Mouse (Mus musculus): ENCODE data around the gene Tnfsf14.

Tnfsf14 gene

GRCm38 (mm10) chr17:57194041-57194507 lies at the start of gene Tnfsf14:
Gene Tnfsf14 (minus strand): TSS chr17:57194177.
- DNase-seq (ENCODE audit: low spot score in 2 of 2), result no peak

GRCm38 (mm10) chr17:57237181-57237580 lies 43.2 kb upstream of the Tnfsf14 start:
- DNase-seq (ENCODE audit: low spot score in 2 of 2), result no peak

DNA sequence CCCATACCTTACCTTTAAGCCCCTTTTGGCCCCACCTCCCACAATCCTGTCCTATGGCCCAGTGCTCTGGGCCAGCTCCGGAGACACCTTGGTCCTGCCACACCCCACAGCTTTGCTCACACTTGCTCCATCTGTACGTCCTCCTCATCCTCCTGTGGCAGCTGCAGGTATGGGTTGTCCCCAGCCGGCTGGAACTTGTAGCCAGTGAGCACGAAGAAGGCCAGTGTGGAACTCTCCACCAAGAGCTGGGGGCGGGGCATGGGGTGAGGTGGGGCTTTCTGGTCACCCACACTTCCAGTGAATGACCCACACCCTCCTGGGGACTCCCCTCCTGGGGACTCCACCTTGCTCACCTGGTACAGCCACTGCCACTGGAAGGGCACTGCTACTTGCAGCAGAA lies 41.8 kb upstream of the Tnfsf14 start:
- no peak for DNase-seq (ENCODE audit: low spot score in 2 of 2)

GRCm38 (mm10) chr17:57234254-57234928 lies 40.4 kb upstream of the Tnfsf14 start:
- no peak for DNase-seq (ENCODE audit: low spot score in 2 of 2)

- DNase-seq (ENCODE audit: low spot score in 2 of 2), result no peak
Observed at GRCm38 (mm10) chr17:57233038-57233437, 39.1 kb upstream of the Tnfsf14 start.

- no peak for DNase-seq (ENCODE audit: low spot score in 2 of 2)
Observed at GRCm38 (mm10) chr17:57232200-57232599, 38.2 kb upstream of the Tnfsf14 start.

- no peak for DNase-seq (ENCODE audit: low spot score in 2 of 2)
Observed at GRCm38 (mm10) chr17:57231321-57231771, 37.4 kb upstream of the Tnfsf14 start.

DNA sequence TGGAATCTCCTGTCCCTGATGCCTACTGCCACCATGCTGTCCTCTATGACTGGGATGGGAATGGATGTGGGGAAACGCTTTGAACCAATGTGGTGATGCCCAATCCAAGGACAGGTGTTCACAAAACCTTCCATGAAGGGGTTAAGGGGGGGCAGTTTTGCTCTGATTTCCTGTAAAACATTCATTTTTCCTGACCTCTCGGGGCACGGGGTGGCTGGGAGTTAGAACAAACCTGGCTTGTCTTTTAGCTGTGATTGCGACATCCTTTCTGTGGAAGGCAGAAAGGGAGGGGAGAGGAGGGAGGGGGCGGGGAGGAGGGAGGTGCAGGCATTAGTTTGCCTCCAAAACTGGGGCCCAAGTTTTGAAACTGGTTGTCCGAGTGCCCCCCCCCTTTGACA lies 36.8 kb upstream of the Tnfsf14 start:
- DNase-seq (ENCODE audit: low spot score in 2 of 2), result no peak

DNA sequence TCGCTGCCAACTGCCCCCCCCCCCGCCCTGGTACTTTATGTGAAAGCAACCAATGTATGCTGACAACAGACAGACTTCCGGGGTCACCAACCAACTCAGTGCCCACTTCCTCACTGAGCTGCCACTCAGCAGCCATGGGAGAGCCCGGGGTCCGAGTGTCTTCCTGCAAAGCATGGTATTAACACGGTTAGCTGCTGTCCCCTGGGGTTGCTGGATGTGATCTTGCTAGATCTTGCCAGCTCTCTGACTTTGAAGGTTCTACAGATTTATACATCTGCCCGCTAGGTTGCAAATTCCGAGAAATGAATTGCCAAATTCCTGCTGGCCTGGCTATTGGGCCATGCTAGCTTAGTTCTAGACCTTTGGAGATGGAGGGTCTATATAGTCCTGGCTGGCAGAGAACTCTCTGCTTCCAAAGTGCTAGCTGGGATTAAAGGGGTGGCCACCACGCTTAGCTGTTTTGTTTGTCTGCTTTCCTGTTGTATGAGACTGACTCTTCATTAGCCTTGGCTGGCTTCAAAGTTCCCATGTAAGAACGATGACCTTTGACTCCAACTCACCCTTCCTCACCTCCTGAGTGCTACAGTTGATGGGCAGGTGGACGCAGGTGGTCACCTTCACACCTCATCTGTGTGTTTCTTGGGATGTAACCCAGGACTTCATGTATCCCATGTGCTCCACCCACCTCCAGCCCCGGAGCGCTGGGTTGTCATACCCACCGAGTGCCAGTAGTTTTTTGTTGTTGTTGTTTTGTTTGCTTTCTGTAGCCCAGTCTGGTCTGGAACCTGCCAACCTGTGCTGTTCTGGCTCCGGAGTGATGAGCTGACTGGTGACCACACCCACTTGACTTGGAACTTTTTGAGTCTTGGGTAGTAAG lies 36.1 kb upstream of the Tnfsf14 start:
- DNase-seq (ENCODE audit: low spot score in 2 of 2), result no peak

- DNase-seq (ENCODE audit: low spot score in 2 of 2), result no peak
Observed at GRCm38 (mm10) chr17:57228873-57229272, 34.9 kb upstream of the Tnfsf14 start.

DNA sequence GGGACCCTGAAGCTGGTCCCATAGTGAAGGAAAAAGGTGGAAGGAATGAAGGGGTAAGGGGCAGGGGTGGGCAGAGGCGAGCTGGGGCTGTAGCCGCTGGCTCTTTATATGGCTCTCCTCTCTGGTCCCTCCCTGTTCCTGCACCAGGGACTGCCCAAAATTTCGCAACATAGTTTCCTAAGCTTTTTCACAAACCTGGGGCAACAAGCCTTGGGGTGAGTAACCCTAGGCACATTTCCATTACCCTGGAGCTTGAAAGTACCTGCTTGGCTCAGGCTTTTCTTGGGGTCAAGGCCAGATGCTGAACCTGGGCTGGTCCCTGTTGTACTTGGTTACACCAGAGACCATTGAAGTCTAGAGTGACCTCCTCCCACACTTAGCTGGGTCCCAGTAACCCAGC lies 34.0 kb upstream of the Tnfsf14 start, which contains the start of gene C3:
Gene C3 (minus strand): TSS at position 123 of the 400 bp plus-strand sequence.
- DNase-seq (ENCODE audit: low spot score in 2 of 2), result no peak

GRCm38 (mm10) chr17:57227468-57227867 lies 33.5 kb upstream of the Tnfsf14 start:
- no peak for DNase-seq (ENCODE audit: low spot score in 2 of 2)

- DNase-seq (ENCODE audit: low spot score in 2 of 2), result no peak
Observed at GRCm38 (mm10) chr17:57223313-57223712, 29.3 kb upstream of the Tnfsf14 start.

- DNase-seq (ENCODE audit: low spot score in 2 of 2), result no peak
Observed at GRCm38 (mm10) chr17:57221911-57222310, 27.9 kb upstream of the Tnfsf14 start.

- peak in 1 of 2 experiments; percentile 10 for DNase-seq (ENCODE audit: low spot score in 2 of 2)
Observed at GRCm38 (mm10) chr17:57219884-57220207, 25.9 kb upstream of the Tnfsf14 start.

- peak; percentile 33 to 42 for DNase-seq (ENCODE audit: low spot score in 2 of 2)
Observed at GRCm38 (mm10) chr17:57219167-57219883, 25.3 kb upstream of the Tnfsf14 start.

- no peak for DNase-seq (ENCODE audit: low spot score in 2 of 2)
Observed at GRCm38 (mm10) chr17:57218335-57218900, 24.4 kb upstream of the Tnfsf14 start.

DNA sequence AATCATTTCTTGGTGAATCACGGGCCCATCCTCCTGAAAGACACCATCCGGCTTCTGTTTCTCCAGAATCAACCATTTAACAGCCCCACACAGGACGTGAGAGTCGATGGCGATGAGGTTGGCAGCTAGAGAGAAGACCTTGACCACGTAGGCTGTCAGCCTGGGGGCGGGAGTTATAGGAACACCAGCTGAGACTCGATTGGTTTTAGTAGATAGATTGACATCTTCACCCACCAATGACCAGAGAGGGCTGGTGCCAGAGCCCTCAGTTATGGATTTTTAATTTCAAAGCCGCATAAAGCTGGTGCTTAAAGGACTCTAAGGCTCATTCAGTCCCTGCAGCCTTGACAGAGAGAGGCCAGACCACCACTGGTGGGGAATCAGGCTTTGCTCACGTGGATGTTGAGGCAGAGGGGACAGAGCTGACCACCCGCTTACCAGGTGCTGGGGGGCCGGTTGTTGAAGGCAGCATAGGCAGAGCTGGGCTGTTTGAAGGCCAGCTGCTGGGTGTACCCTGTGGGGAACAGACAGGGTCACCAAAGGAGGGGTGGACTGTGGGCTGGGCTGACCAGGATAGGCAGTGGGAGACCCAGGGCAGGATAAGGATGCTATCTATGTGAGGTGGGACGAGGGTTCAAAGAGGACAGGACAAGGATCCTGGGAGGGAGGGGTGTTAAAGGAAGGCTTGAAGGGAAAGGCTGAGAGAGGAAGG lies 20.9 kb upstream of the Tnfsf14 start:
- no peak for DNase-seq (ENCODE audit: low spot score in 2 of 2)

- no peak for DNase-seq (ENCODE audit: low spot score in 2 of 2)
Observed at GRCm38 (mm10) chr17:57211501-57211900, 17.5 kb upstream of the Tnfsf14 start.

DNA sequence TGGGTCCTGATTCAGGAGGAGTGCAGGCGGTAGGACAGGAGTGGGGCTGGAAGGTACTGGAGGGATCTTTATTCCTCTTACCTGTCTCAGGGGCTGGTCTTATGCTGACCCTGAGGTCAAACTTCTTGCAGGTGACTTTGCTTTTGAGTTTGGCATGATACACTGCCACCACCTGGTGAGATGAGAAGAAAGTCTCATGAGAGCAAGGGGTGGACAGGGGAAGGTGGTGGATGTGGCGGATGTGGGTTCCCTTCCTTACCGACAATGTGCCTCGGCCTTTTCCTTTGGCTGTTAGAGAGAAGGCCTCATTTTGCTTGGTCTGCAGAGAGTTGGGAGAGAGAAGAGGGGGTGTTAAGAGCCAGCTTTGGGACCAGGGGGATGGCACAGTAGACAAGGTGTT lies 15.4 kb upstream of the Tnfsf14 start:
- DNase-seq (ENCODE audit: low spot score in 2 of 2), result no peak

- no peak for DNase-seq (ENCODE audit: low spot score in 2 of 2)
Observed at GRCm38 (mm10) chr17:57207938-57208337, 14.0 kb upstream of the Tnfsf14 start.
